Mouse (Mus musculus) heart, adult 2 months (tissue): ENCODE measurements around the gene Oaz1.

Experiments used
- CTCF ChIP-seq: fragments of 200-600 bp; IDR thresholded peaks from 2 replicates; pipeline ENCODE4 v1.8.1; 2022; ENCODE audit warnings: antibody characterized with exemption, mild to moderate bottlenecking, moderate library complexity
- EP300 ChIP-seq: fragments of 200-500 bp; IDR thresholded peaks from 2 replicates; pipeline ENCODE4 v1.6.1; 2011; ENCODE audit warnings: low read depth, low read length, control low read depth; ENCODE audit not compliant: insufficient read depth
- POLR2A ChIP-seq: fragments of 200-500 bp; IDR thresholded peaks from 2 replicates; pipeline ENCODE4 v1.6.1; 2011; ENCODE audit warnings: mild to moderate bottlenecking, low read depth, low read length, control low read depth; ENCODE audit not compliant: insufficient read depth

DNA sequence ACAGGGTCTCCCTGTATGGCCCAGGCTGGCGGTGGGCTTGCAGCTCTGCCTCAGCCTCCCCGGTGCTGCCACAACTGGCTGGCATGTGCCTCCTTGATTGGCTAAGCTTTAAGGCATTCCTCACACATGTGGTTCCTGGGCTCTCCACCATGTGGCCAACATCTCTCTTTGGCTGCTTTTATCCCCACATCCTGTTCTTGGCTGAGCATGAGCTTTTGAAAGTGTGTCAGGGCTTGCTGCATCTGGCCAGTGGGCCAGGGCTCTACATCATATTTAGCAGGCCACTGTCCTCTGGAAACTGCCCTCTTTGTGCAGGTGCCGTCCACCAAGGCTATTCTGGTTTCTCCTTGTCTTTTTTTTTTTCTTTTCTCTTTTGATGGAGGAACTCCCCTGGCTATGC, 29.8 kb downstream of the Oaz1 start:
- peak; percentile 22; the same call in 1 of the 2 replicates for TF ChIP-seq CTCF
- TF ChIP-seq EP300, result 0 out of 2 replicates have a peak, but pooled peaks have one; percentile 16
- no peak for TF ChIP-seq POLR2A
